Mouse (Mus musculus) embryonic facial prominence, embryonic 15.5 days (tissue): ENCODE data around the gene Gsap. TPM values are rescaled to one million over a fixed set of nuclear protein-coding genes. Genes with fewer than 3 reads are reported as not detected.

Experiments used
- ATAC-seq: fragments of 200-750 bp; cut with Nextera tagmentation; 2 replicates; pipeline ENCODE4 v1.8.0; 2017; ENCODE audit warnings: low read depth, moderate TSS enrichment; ENCODE audit not compliant: insufficient number of reproducible peaks, low FRiP score, low TSS enrichment
- H3K27ac ChIP-seq: fragments of 300-500 bp; sonication (generic); replicated peaks from 2 replicates; pipeline ENCODE4 v1.5.1; 2015; ENCODE audit warnings: mild to moderate bottlenecking, inconsistent platforms
- H3K27me3 ChIP-seq: fragments of 300-500 bp; sonication (generic); 2 replicates; pipeline ENCODE4 v1.6.1; 2015; ENCODE audit warnings: inconsistent platforms
- H3K36me3 ChIP-seq: fragments of 300-500 bp; sonication (generic); 2 replicates; pipeline ENCODE4 v1.6.1; 2015; ENCODE audit warnings: mild to moderate bottlenecking, inconsistent platforms
- H3K4me1 ChIP-seq: fragments of 300-500 bp; sonication (generic); 2 replicates; pipeline ENCODE4 v1.6.1; 2015; ENCODE audit warnings: inconsistent platforms
- H3K4me2 ChIP-seq: fragments of 300-500 bp; sonication (generic); replicated peaks from 2 replicates; pipeline ENCODE4 v1.6.1; 2015; ENCODE audit warnings: mild to moderate bottlenecking, inconsistent platforms
- H3K4me3 ChIP-seq: fragments of 300-500 bp; sonication (generic); replicated peaks from 2 replicates; pipeline ENCODE4 v1.5.1; 2015; ENCODE audit warnings: mild to moderate bottlenecking, inconsistent platforms
- H3K9ac ChIP-seq: fragments of 300-500 bp; sonication (generic); 2 replicates; pipeline ENCODE4 v1.6.1; 2015; ENCODE audit warnings: inconsistent platforms
- H3K9me3 ChIP-seq: fragments of 300-500 bp; sonication (generic); replicated peaks from 2 replicates; pipeline ENCODE4 v1.6.1; 2016; ENCODE audit warnings: inconsistent platforms
- WGBS: fragments of 180-500 bp; shearing (Covaris S2); methylation state at CpG from one replicate; pipeline ENCODE4 v1.1.7; 2015; 5-methylcytosine and 5-hydroxymethylcytosine counted together
- polyA plus RNA-seq: library from polyadenylated mRNA; unstranded; fragments of >200 nt; fragmentation: Nextera tagmentation; extraction: Ambion mirVana; gene quantifications from 2 replicates; pipeline ENCODE4 v1.2.1, GENCODE M21; 2015

The Gsap gene
- polyA plus RNA-seq, 1 experiment from 2014 or later, result 3.1 TPM

GRCm38 (mm10) chr5:21288658-21289435 is 102.8 kb downstream of the Gsap start:
- Histone ChIP-seq H3K27ac (no peak overlapping the region), H3K9me3 (no peaks in the 10 kb centered on the region)
- ATAC-seq, result no peak

GRCm38 (mm10) chr5:21290594-21290993 is 104.5 kb downstream of the Gsap start:
- no peaks in the 10 kb centered on the region for H3K9me3 ChIP-seq
- H3K27me3 ChIP-seq, result no peaks in the 10 kb centered on the region
- H3K4me1 ChIP-seq, result no peaks in the 10 kb centered on the region
- WGBS, result 86% methylated on average over 8 of the region's 8 CpGs
- H3K4me2 ChIP-seq, result no peak overlapping the region
- no peak overlapping the region for H3K27ac ChIP-seq
- no peak overlapping the region for H3K9ac ChIP-seq
- H3K4me3 ChIP-seq, result no peak overlapping the region
- no peak for ATAC-seq
- H3K36me3 ChIP-seq, result no peaks in the 10 kb centered on the region

More at GRCm38 (mm10) chr5:21288658-21289435, 102.8 kb downstream of the Gsap start:
- H3K9ac ChIP-seq, result no peak overlapping the region
- WGBS, result 75% methylated on average over 7 of the region's 7 CpGs
- no peaks in the 10 kb centered on the region for H3K36me3 ChIP-seq
- no peak overlapping the region for H3K4me3 ChIP-seq
- H3K4me1 ChIP-seq, result no peaks in the 10 kb centered on the region
- H3K4me2 ChIP-seq, result no peak overlapping the region
- H3K27me3 ChIP-seq, result no peaks in the 10 kb centered on the region

DNA sequence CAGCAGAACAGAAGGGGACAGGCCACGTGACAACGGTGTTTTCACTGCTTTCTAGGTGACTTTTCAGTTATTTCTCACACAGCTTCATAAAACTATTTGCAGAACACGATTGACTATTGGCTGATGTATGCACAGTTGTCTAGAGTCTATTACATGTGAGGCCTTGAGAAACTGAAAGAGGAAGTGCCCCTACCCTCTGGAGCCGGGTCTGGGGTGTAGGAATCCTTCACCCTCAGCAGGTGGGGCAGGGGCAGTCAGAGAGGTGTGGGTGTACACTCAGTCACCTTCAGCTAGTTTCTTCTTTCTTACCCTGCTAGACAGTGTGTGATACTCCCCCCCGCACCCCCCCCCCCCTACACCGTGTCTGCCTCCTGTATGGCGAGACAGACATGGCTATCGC is 109.6 kb downstream of the Gsap start:
- H3K4me1 ChIP-seq, result no peaks in the 10 kb centered on the region
- no peaks in the 10 kb centered on the region for H3K27me3 ChIP-seq
- WGBS, result 87% methylated on average over 8 of the region's 8 CpGs
- no peak overlapping the region for H3K4me2 ChIP-seq
- H3K27ac ChIP-seq, result no peak overlapping the region
- no peak overlapping the region for H3K4me3 ChIP-seq
- no peaks in the 10 kb centered on the region for H3K36me3 ChIP-seq
- no peak overlapping the region for H3K9ac ChIP-seq
- H3K9me3 ChIP-seq, result no peaks in the 10 kb centered on the region
- no peak for ATAC-seq

GRCm38 (mm10) chr5:21299076-21299755 is 113.2 kb downstream of the Gsap start:
- Histone ChIP-seq H3K9ac (no peak overlapping the region), H3K27me3 (no peaks in the 10 kb centered on the region), H3K36me3 (no peaks in the 10 kb centered on the region), H3K4me2 (no peak overlapping the region), H3K4me1 (no peaks in the 10 kb centered on the region), H3K27ac (no peak overlapping the region), H3K9me3 (no peaks in the 10 kb centered on the region), H3K4me3 (no peak overlapping the region)
- 54% methylated on average over 21 of the region's 21 CpGs for whole genome bisulfite sequencing
- ATAC-seq, result peak; percentile 70; the same call in 1 of the 2 replicates

DNA sequence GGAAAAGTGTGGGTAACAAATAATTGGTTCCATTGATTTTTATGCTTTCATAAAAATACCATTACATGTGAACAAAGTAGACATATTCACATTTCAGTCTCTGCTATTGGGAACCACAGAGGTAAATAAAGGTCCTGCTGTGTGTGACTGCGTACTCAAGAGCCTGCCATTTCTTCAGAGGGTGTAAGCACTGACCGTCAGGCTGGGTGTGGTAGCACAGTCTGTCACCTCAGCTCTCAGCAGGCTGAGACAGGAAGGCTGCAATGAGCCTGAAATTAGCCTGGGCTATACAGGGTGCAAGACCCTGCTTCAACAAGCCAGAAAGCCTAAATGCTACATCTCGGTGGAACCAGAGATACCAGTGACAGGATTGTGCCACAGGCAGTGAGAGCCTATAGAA is 114.0 kb downstream of the Gsap start:
- no peak overlapping the region for H3K9ac ChIP-seq
- H3K4me3 ChIP-seq, result no peak overlapping the region
- WGBS, result 91% methylated on average over 3 of the region's 3 CpGs
- no peaks in the 10 kb centered on the region for H3K36me3 ChIP-seq
- no peaks in the 10 kb centered on the region for H3K9me3 ChIP-seq
- no peak overlapping the region for H3K27ac ChIP-seq
- no peak for ATAC-seq
- H3K27me3 ChIP-seq, result no peaks in the 10 kb centered on the region
- H3K4me1 ChIP-seq, result no peaks in the 10 kb centered on the region
- no peak overlapping the region for H3K4me2 ChIP-seq

GRCm38 (mm10) chr5:21301011-21301410 is 115.0 kb downstream of the Gsap start:
- Histone ChIP-seq H3K4me3 (no peak overlapping the region), H3K4me2 (no peak overlapping the region), H3K27ac (no peak overlapping the region), H3K9me3 (no peaks in the 10 kb centered on the region), H3K27me3 (no peaks in the 10 kb centered on the region), H3K4me1 (no peaks in the 10 kb centered on the region), H3K9ac (no peak overlapping the region), H3K36me3 (no peaks in the 10 kb centered on the region)
- WGBS, result 62% methylated on average over 6 of the region's 6 CpGs
- no peak for ATAC-seq

DNA sequence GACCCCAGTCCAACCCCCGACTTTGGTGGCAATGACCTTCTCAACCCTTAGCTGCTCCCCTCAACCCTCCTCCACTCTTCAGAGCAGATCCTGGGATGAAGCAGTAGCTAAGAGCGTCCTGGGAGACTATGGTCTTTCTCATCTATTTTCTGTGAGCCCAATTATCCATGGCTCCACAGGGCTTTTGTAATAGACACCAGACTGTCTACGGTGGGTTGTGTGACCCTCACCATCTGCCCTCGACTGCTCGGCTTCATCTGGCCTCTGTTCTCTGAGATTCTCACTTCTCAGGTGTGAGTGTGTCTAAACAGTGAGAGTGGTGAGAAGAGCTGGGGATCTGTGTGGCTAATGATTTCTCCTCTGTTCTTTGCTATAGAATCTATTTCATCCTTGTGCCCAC is 121.1 kb downstream of the Gsap start:
- H3K9ac ChIP-seq, result no peak overlapping the region
- H3K4me3 ChIP-seq, result no peak overlapping the region
- no peak overlapping the region for H3K4me2 ChIP-seq
- WGBS, result 64% methylated on average over 5 of the region's 5 CpGs
- no peaks in the 10 kb centered on the region for H3K9me3 ChIP-seq
- H3K27ac ChIP-seq, result no peak overlapping the region
- ATAC-seq, result peak; percentile 39; the same call in 1 of the 2 replicates
- no peaks in the 10 kb centered on the region for H3K27me3 ChIP-seq
- no peaks in the 10 kb centered on the region for H3K36me3 ChIP-seq
- no peaks in the 10 kb centered on the region for H3K4me1 ChIP-seq

DNA sequence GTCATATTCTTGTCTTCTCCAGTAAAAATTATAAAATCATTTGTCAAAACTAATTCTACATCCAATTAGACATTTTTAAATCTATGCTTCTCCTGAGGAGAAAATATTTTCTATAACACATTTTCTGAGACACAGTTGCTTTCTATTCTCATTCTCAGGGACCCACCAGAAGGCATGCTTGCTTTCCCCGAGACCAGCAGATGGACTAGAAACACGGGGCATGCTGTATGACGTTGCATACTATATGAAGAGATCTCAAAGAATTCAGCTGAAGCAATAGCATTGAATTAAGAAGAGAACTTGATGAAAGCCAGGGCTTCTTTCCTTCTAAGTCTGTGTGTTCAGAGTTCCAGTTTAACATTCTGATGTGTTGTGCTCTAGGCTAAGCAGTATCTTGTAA is 128.6 kb downstream of the Gsap start:
- H3K9me3 ChIP-seq, result no peaks in the 10 kb centered on the region
- no peaks in the 10 kb centered on the region for H3K27me3 ChIP-seq
- WGBS, result 74% methylated on average over 3 of the region's 3 CpGs
- no peak overlapping the region for H3K4me3 ChIP-seq
- no peak overlapping the region for H3K27ac ChIP-seq
- H3K4me2 ChIP-seq, result no peak overlapping the region
- no peak overlapping the region for H3K9ac ChIP-seq
- H3K4me1 ChIP-seq, result no peaks in the 10 kb centered on the region
- ATAC-seq, result no peak
- H3K36me3 ChIP-seq, result no peaks in the 10 kb centered on the region

GRCm38 (mm10) chr5:21320138-21320537 is 134.1 kb downstream of the Gsap start:
- no peaks in the 10 kb centered on the region for H3K9me3 ChIP-seq

GRCm38 (mm10) chr5:21326494-21326893 is 140.4 kb downstream of the Gsap start:
- H3K27ac ChIP-seq, result no peak overlapping the region
- peaks cover 8% of the 10 kb centered on the region for H3K4me1 ChIP-seq
- no peak overlapping the region for H3K4me2 ChIP-seq
- no peaks in the 10 kb centered on the region for H3K36me3 ChIP-seq
- H3K27me3 ChIP-seq, result no peaks in the 10 kb centered on the region
- H3K9me3 ChIP-seq, result no peaks in the 10 kb centered on the region
- WGBS, result 27% methylated on average over 1 of the region's 1 CpGs
- ATAC-seq, result no peak
- no peak overlapping the region for H3K9ac ChIP-seq
- no peak overlapping the region for H3K4me3 ChIP-seq

More at GRCm38 (mm10) chr5:21320138-21320537, 134.1 kb downstream of the Gsap start:
- no peak overlapping the region for H3K9ac ChIP-seq
- no peak overlapping the region for H3K4me2 ChIP-seq
- no peaks in the 10 kb centered on the region for H3K4me1 ChIP-seq
- no peaks in the 10 kb centered on the region for H3K27me3 ChIP-seq
- 78% methylated on average over 2 of the region's 2 CpGs for WGBS
- H3K4me3 ChIP-seq, result no peak overlapping the region
- ATAC-seq, result no peak
- no peak overlapping the region for H3K27ac ChIP-seq
- H3K36me3 ChIP-seq, result no peaks in the 10 kb centered on the region

DNA sequence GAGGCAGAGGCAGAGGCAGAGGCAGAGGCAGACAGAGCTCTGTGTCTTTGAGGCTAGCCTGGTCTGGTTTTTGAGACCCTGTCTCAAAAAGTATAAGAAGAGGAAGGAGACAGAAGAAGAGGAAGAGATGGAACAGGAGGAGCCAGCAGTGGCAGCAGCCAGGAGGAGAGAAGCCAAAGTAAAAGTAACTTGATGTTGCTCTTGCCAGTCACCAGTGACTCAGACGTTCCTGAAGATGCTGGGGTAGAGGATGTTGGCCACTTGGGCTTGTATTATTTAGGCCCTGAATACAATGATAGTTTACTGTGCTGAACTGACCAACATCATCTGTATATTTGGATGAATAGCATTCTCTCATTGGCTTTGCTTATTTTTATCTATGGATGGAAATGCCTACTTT is 142.5 kb downstream of the Gsap start:
- Histone ChIP-seq H3K36me3 (no peaks in the 10 kb centered on the region), H3K27me3 (no peaks in the 10 kb centered on the region), H3K27ac (no peak overlapping the region), H3K9me3 (no peaks in the 10 kb centered on the region), H3K4me1 (peaks cover 8% of the 10 kb centered on the region), H3K4me2 (no peak overlapping the region), H3K4me3 (no peak overlapping the region), H3K9ac (no peak overlapping the region)
- ATAC-seq, result no peak
- WGBS, result 82% methylated on average over 1 of the region's 1 CpGs
